Mouse (Mus musculus) kidney, postnatal 10 days (tissue): ENCODE data around the gene Lyve1.

Experiments used
- DNase-seq: peaks from one replicate; pipeline ENCODE4 v3.0.0; 2021; ENCODE audit warnings: mixed read lengths

Lyve1 gene

GRCm38 (mm10) chr7:110851541-110852203 is 11.4 kb downstream of the Lyve1 start:
- DNase-seq: no peak

GRCm38 (mm10) chr7:110848371-110848770 is 14.7 kb downstream of the Lyve1 start:
- DNase-seq: no peak

- no peak for DNase-seq
Observed at GRCm38 (mm10) chr7:110847321-110847720, 15.7 kb downstream of the Lyve1 start.

GRCm38 (mm10) chr7:110843916-110844874 is 18.8 kb downstream of the Lyve1 start, which contains the start of gene Rnf141:
Gene Rnf141 (minus strand): TSS chr7:110844457.
- DNase-seq: peak; percentile 97

GRCm38 (mm10) chr7:110840332-110840731 is 22.7 kb downstream of the Lyve1 start:
- DNase-seq: no peak

- DNase-seq: no peak
Observed at GRCm38 (mm10) chr7:110834522-110834921, 28.5 kb downstream of the Lyve1 start.

- no peak for DNase-seq
Observed at GRCm38 (mm10) chr7:110834018-110834417, 29.0 kb downstream of the Lyve1 start.

- DNase-seq: no peak
Observed at GRCm38 (mm10) chr7:110833024-110833423, 30.0 kb downstream of the Lyve1 start.

- DNase-seq: no peak
Observed at GRCm38 (mm10) chr7:110823995-110824953, 38.8 kb downstream of the Lyve1 start.

GRCm38 (mm10) chr7:110823593-110823992 is 39.4 kb downstream of the Lyve1 start:
- no peak for DNase-seq

- no peak for DNase-seq
Observed at GRCm38 (mm10) chr7:110823076-110823475, 40.0 kb downstream of the Lyve1 start.

- DNase-seq: no peak
Observed at GRCm38 (mm10) chr7:110822055-110822454, 41.0 kb downstream of the Lyve1 start.

- peak; percentile 72 for DNase-seq
Observed at GRCm38 (mm10) chr7:110821653-110822052, 41.4 kb downstream of the Lyve1 start.

- peak; percentile 48 for DNase-seq
Observed at GRCm38 (mm10) chr7:110821068-110821467, 42.0 kb downstream of the Lyve1 start.

GRCm38 (mm10) chr7:110818787-110819350 is 44.2 kb downstream of the Lyve1 start:
- no peak for DNase-seq

GRCm38 (mm10) chr7:110818206-110818605 is 44.8 kb downstream of the Lyve1 start:
- peak; percentile 41 for DNase-seq

GRCm38 (mm10) chr7:110816037-110816436 is 47.0 kb downstream of the Lyve1 start:
- DNase-seq: peak; percentile 69

GRCm38 (mm10) chr7:110813983-110814382 is 49.1 kb downstream of the Lyve1 start:
- no peak for DNase-seq

GRCm38 (mm10) chr7:110811529-110811928 is 51.5 kb downstream of the Lyve1 start:
- DNase-seq: no peak

GRCm38 (mm10) chr7:110810995-110811394 is 52.0 kb downstream of the Lyve1 start:
- no peak for DNase-seq

- DNase-seq: no peak
Observed at GRCm38 (mm10) chr7:110809585-110810557, 53.2 kb downstream of the Lyve1 start.
